Mouse (Mus musculus): Measurements from ENCODE around the gene Adgrl2. TPM values are rescaled to one million over a fixed set of nuclear protein-coding genes. Genes with fewer than 3 reads are reported as not detected.

Gene Adgrl2
- total RNA-seq, 2 experiments from 2014 or later = 122 to 126 TPM

DNA sequence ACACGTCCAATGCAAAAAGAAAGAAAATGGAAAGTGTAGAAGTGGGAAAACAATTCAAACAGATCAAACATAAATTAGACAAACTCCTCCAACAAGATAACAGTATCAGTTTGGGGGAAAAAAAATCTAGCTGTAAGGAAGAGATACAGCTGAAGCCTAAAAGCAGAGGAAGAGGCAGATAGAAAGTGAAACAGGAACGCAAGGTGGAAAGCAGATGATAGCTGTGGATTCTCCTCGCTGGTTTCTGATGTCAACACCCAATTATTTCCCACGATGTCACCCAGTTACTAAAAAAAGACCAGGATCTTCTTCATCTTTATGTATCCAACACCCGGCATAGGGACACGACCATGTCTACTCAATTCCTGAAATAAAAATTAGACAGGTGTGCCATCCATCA, 220.0 kb downstream of the Adgrl2 start:
- intact Hi-C loops (cut with DNase I) = no loop called here
- Histone ChIP-seq H3K27ac (no peak overlapping the region), H3K4me3 (no peak overlapping the region)
- TF ChIP-seq CTCF (IDR thresholded peaks at IDR 0.05) = no peak
- no peak for DNase-seq (ENCODE audit: extremely low spot score in 1 of 2, low spot score in 2 of 2)
